Mouse (Mus musculus) liver, postnatal 0 days (tissue): Measurements from ENCODE around the gene Bach2.

ENCODE experiments used
- CTCF ChIP-seq: sonication (generic); IDR thresholded peaks from 2 replicates; pipeline ENCODE4 v1.5.1; 2016; ENCODE audit warnings: antibody characterized with exemption, low read depth
- EP300 ChIP-seq: IDR thresholded peaks from 2 replicates; pipeline ENCODE4 v1.6.1; 2016; ENCODE audit warnings: antibody characterized with exemption, low read depth, mild to moderate bottlenecking

GRCm38 (mm10) chr4:32324111-32324510 lies 85.5 kb downstream of the Bach2 start:
- TF ChIP-seq CTCF (no peak), EP300 (no peak)
